Comparison of ENCODE assay signal across 12 mouse cellular contexts in genomic region chr2:76599214-76599613, GRCm38 (mm10). TPM values are rescaled to one million over a fixed set of nuclear protein-coding genes. Genes with fewer than 3 reads are reported as not detected.
DNase-seq lines count a peak whose midpoint lies in the region; ATAC-seq and TF ChIP-seq lines count a peak whose summit lies in the region.
"Had no signal": no experiment of that assay in that cellular context is flagged by ENCODE, and none has a peak within 500 bp of the region (broad histone marks: within the 10 kb centered on the region; RNA-seq: fewer than 3 reads in every experiment).

No protein-coding gene starts in this region.

- dilution Hi-C loops in CH12.LX (cut with MboI; ENCODE audit: extremely low pct_ligation_motif_present, extremely low pct_unique_long_range_greater_than_20kb, low sequenced_read_pairs) = no loop called here

- no peaks in the 10 kb centered on the region for H3K79me2 ChIP-seq in CH12.LX (replicated peaks; ENCODE audit: control insufficient read depth, extremely low read depth, insufficient read depth, poor library complexity, severe bottlenecking)

- H3K4me3 ChIP-seq in layer of hippocampus, adult 2 months = no peak overlapping the region
- no peak overlapping the region for H3K4me3 ChIP-seq in CH12.LX (replicated peaks in 1 of 3; ENCODE audit: low read depth in 2 of 3, low read length in 2 of 3, poor library complexity in 1 of 3)
- H3K4me3 ChIP-seq in lung, postnatal 0 days (ENCODE audit: low read depth, low read length) = no peak overlapping the region

- H3K9me3 ChIP-seq in CH12.LX (replicated peaks; ENCODE audit: low read length) = no peaks in the 10 kb centered on the region
- no peaks in the 10 kb centered on the region for H3K9me3 ChIP-seq in lung, postnatal 0 days (ENCODE audit: low read length)

- TF ChIP-seq RAD21 in CH12.LX (IDR thresholded peaks at IDR 0.05; ENCODE audit: low read depth, low read length) = peak; percentile 37

- no peaks in the 10 kb centered on the region for H3K36me3 ChIP-seq in CH12.LX (replicated peaks in 1 of 2; ENCODE audit: control insufficient read depth in 1 of 2, insufficient read depth in 1 of 2, low read length in 1 of 2)
- H3K36me3 ChIP-seq in lung, postnatal 0 days (ENCODE audit: insufficient read depth, low read length) = no peaks in the 10 kb centered on the region

- no peak overlapping the region for H3K27ac ChIP-seq in layer of hippocampus, adult 2 months
- no peak overlapping the region for H3K27ac ChIP-seq in CH12.LX (ENCODE audit: insufficient read depth, low read depth)
- no peak overlapping the region for H3K27ac ChIP-seq in lung, postnatal 0 days (ENCODE audit: low read length)

- no peaks in the 10 kb centered on the region for H3K27me3 ChIP-seq in CH12.LX (replicated peaks)
- H3K27me3 ChIP-seq in lung, postnatal 0 days (replicated peaks; ENCODE audit: insufficient read depth, low read length) = no peaks in the 10 kb centered on the region

- no peak overlapping the region for H3K9ac ChIP-seq in CH12.LX (ENCODE audit: insufficient read depth, low read depth)
- no peak overlapping the region for H3K9ac ChIP-seq in lung, postnatal 0 days (replicated peaks; ENCODE audit: low read depth)

- no peak for TF ChIP-seq EP300 in CH12.LX (IDR thresholded peaks at IDR 0.05; ENCODE audit: low read length)
- no peak for TF ChIP-seq EP300 in lung, postnatal 0 days (IDR thresholded peaks at IDR 0.05)

- no peak for TF ChIP-seq POLR2A in CH12.LX (IDR thresholded peaks at IDR 0.05; ENCODE audit: low read depth, low read length)

- ATAC-seq in lung, postnatal 0 days = no peak
- no peak for ATAC-seq in frontal cortex, adult (ENCODE audit: low TSS enrichment)

- peak overlapping the region; percentile 29; the same call in 1 of the 2 replicates for H3K4me2 ChIP-seq in CH12.LX (ENCODE audit: insufficient read depth, low read depth, poor library complexity, severe bottlenecking)
- H3K4me2 ChIP-seq in lung, postnatal 0 days (replicated peaks; ENCODE audit: low read depth, low read length) = no peak overlapping the region
- H3K4me2 ChIP-seq: heart, embryonic 11.5 days had no signal

- peak; percentile 77 for TF ChIP-seq CTCF in layer of hippocampus, adult 2 months (conservative IDR thresholded peaks at IDR 0.05)
- peak in 1 of 2 experiments; percentile 68; a peak in 3 of 4 replicates for TF ChIP-seq CTCF in CH12.LX (conservative IDR thresholded peaks at IDR 0.05 in 1 of 2, IDR thresholded peaks at IDR 0.05 in 1 of 2; ENCODE audit: low read depth in 2 of 2, low read length in 2 of 2)
- TF ChIP-seq CTCF in lung, postnatal 0 days (IDR thresholded peaks at IDR 0.05) = peak; percentile 62

- in situ Hi-C loops in CH12.LX (cut with MboI; ENCODE audit: low pct_ligation_motif_present, low pct_unique_long_range_greater_than_20kb, low sequenced_read_pairs) = loop anchor here (5.0 kb wide), 1 partner anchor 232 kb away; the partner anchor contains the start of gene Rbm45

- 68% methylated on average over 5 of the region's 5 CpGs for WGBS in lung, postnatal 0 days

- intact Hi-C loops in left cerebral cortex, postnatal 14 days (cut with DNase I) = no loop called here

- 0 out of 4 replicates have a peak, but pooled peaks cover 0 to 3% of the 10 kb centered on the region in 2 experiments for H3K4me1 ChIP-seq in CH12.LX (ENCODE audit: control insufficient read depth in 1 of 2, insufficient read depth in 2 of 2)
- no peaks in the 10 kb centered on the region for H3K4me1 ChIP-seq in lung, postnatal 0 days (ENCODE audit: insufficient read depth, low read depth, low read length)

- peak; percentile 20 to 26 for DNase-seq in cerebellum, postnatal 10 days
- no peak for DNase-seq in cerebellum, adult 8-10 months
- peak in 1 of 2 experiments; percentile 20 for DNase-seq in layer of hippocampus, adult 2 months (ENCODE audit: low spot score in 2 of 2)
- DNase-seq in layer of hippocampus, adult 9-11 months = no peak
- peak; percentile 5 for DNase-seq in CH12.LX (ENCODE audit: extremely low read depth)
- DNase-seq in lung, postnatal 0 days (ENCODE audit: low spot score) = no peak
- DNase-seq in left cerebral cortex, postnatal 14 days (ENCODE audit: low spot score in 2 of 2) = no peak
- DNase-seq: kidney, adult 11 months had no signal

TF ChIP-seq in CH12.LX, 34 proteins besides CTCF, POLR2A, EP300 and RAD21:
- TF ChIP-seq ZMIZ1 (IDR thresholded peaks at IDR 0.05; ENCODE audit: low read depth, low read length) (no peak), ZNF384 (IDR thresholded peaks at IDR 0.05; ENCODE audit: low read depth, low read length) (no peak), UBTF (IDR thresholded peaks at IDR 0.05; ENCODE audit: low read depth, low read length) (no peak), PAX5 (IDR thresholded peaks at IDR 0.05; ENCODE audit: low read length) (no peak), E2F4 (IDR thresholded peaks at IDR 0.05; ENCODE audit: insufficient replicate concordance, low read depth, low read length) (no peak), TCF12 (IDR thresholded peaks at IDR 0.05; ENCODE audit: low read depth, low read length) (no peak), SMC3 (IDR thresholded peaks at IDR 0.05; ENCODE audit: low read depth, low read length) (peak; percentile 48)

RNA-seq across cellular contexts. Expression of gene Prkra, which starts 48.6 kb away (rescaled TPM):
- 10 to 100 TPM; 17.7 to 19.3 TPM for total RNA-seq in layer of hippocampus, adult 2 months (2021)
- total RNA-seq in CH12.LX (2012; rRNA removed) = 5.6 and 8.4 TPM in 2 replicates
- total RNA-seq in CH12.LX (2014; rRNA removed) = 13.5 and 13.7 TPM in 2 replicates
- polyA plus RNA-seq in CH12.LX (2012; ENCODE audit: insufficient read length, low read depth) = 6.8 and 7.0 TPM in 2 replicates
- polyA plus RNA-seq in lung, postnatal 0 days (2015; fragmentation: Nextera tagmentation; extraction: Ambion mirVana) = 34.1 and 35.7 TPM in 2 replicates
- total RNA-seq in left cerebral cortex, postnatal 14 days (2021) = 10 to 100 TPM; 14.6 to 18.8 TPM

RNA-seq across cellular contexts. Expression of gene Pjvk, which starts 49.1 kb away (rescaled TPM):
- under 1 TPM in 1 of 2 experiments, not detected in 1; 0.39 TPM for total RNA-seq in layer of hippocampus, adult 2 months (2021)
- total RNA-seq in CH12.LX (2012; rRNA removed) (not detected in 2 replicates), CH12.LX (2014; rRNA removed) (not detected in 2 replicates)
- not detected in 2 replicates for polyA plus RNA-seq in CH12.LX (2012; ENCODE audit: insufficient read length, low read depth)
- polyA plus RNA-seq in lung, postnatal 0 days (2015; fragmentation: Nextera tagmentation; extraction: Ambion mirVana) = 0.26 and 0.29 TPM in 2 replicates
- total RNA-seq in left cerebral cortex, postnatal 14 days (2021) = not detected
- total RNA-seq: megakaryocyte-erythroid progenitor cell, adult 5-6 weeks; neutrophil, adult 5-6 weeks had no signal

Comparison
In these comparisons a context has a peak if more than half of its experiments do, and no peak if none do; other contexts are left out.
1. DNase-seq: peak in cerebellum, postnatal 10 days (2 of 2) and CH12.LX (single experiment); none in cerebellum, adult 8-10 months (single experiment), layer of hippocampus, adult 9-11 months (single experiment), lung, postnatal 0 days (single experiment) and left cerebral cortex, postnatal 14 days (0 of 2).